Mouse (Mus musculus): ENCODE measurements around the gene Plcb1.

- TF ChIP-seq CTCF (IDR thresholded peaks at IDR 0.05), result no peak
- TF ChIP-seq POLR2A (IDR thresholded peaks at IDR 0.05; ENCODE audit: insufficient read depth, low read depth, low read length), result no peak
Measured at GRCm38 (mm10) chr2:134845239-134845738, 59.4 kb downstream of the Plcb1 start.
